Mouse (Mus musculus): ENCODE results near the gene Zc3h4.

- TF ChIP-seq CTCF (IDR thresholded peaks at IDR 0.05; ENCODE audit: low read depth) (peak; percentile 95), EP300 (IDR thresholded peaks at IDR 0.05; ENCODE audit: low read depth) (no peak)
These were observed 64.5 kb downstream of the Zc3h4 start for GRCm38 (mm10) chr7:16465160-16465559.

All from liver, postnatal 0 days (tissue).